Mouse (Mus musculus) heart, postnatal 0 days (tissue): ENCODE results near the gene Il2rb.

ENCODE experiments used
- CTCF ChIP-seq: IDR thresholded peaks from 2 replicates; pipeline ENCODE4 v1.5.1; 2016; ENCODE audit warnings: antibody characterized with exemption, control low read depth, low read depth
- EP300 ChIP-seq: IDR thresholded peaks from 2 replicates; pipeline ENCODE4 v1.6.1; 2016; ENCODE audit warnings: antibody characterized with exemption, low read depth

DNA sequence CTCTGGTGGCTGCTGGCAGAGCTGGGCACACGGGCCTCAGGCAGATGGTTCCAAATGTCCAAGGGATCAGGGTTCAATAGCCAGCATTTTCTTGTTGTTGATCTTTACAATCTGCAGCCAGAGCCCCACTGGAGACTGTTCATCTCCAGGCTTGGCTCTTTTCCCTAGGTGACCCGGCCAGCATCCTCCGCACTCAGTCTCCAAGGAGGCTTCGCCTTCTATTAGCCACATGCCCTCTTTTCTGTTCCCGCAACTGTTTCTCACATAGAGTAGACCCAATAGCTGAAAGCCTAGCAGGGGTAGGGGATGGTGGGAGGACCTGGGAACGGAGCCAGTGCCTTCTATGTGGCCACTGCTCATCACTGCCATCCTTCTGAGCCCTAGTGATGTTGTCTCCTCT, 21.6 kb downstream of the Il2rb start:
- TF ChIP-seq CTCF (no peak), EP300 (no peak)
